Mouse (Mus musculus): ENCODE measurements around the gene Dnaja3. TPM values are rescaled to one million over a fixed set of nuclear protein-coding genes. Genes with fewer than 3 reads are reported as not detected.

The Dnaja3 gene
- total RNA-seq, 2 experiments from 2014 or later: 106 to 107 TPM

DNA sequence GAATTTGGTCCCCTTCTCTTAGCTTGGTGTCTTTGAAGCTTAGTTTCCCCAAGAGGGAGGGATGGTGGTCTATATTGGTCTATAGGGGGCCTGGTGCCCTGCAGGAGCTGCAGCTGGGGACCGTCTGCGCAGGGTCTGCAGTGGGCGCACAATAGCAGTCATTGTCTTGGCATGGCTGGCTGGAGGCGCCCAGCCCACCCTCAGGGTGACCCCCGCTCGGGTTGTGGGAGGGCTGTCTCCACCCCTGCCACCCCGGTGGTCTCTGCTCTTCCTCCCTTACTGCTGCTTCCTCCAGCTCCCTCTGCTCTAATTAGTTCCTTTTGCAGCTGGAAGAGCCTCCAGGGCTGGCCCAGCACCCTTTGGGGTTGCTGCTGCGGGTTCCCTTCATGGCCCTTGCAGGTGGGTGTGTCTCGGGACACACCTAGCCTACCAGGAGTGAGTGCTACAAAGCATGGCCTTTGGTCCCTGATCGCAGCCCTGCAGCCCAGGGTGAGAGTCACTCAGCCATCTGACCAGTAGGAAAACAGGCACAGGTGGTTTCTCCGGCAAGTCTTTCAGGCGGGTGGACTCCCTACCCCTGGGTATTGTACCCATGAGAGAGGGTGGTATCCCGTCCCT, 34.2 kb upstream of the Dnaja3 start:
- no peak for DNase-seq
- intact Hi-C loops (cut with DNase I): loop anchor here (5.0 kb wide), 1 partner anchor 288 kb away; no protein-coding TSS in a partner anchor

DNA sequence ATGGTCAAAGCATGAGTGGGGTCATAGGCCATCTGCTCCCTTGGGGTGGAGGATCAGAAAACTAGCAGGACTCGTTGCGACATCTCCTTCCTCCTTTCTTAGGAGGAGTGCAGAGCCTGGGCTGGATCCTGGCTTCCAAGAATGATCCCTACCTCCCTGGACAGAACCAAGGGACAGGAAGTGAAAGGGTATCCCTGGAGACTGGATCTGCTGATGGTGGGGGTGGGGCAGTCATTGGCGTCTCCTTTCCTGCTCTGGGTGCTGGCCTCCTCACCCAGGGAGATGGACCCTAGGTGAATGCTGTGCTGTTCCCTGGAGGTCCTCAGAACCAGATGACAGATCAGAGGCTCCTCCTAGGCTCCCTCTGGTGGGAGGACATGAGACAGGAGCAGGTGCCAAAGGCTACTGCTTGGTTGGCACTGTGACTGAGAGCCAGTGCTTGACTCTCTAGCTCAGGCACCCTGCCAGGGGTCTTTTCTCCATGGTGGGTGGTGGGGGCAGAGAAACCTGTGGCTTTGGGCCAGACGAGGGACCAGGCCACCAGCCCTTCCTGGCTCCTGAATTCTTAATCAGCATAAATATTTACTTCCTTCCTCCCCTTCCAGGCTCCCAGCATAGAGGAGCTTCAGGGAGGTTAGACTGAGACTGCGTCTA, 33.2 kb upstream of the Dnaja3 start:
- peak; percentile 77 to 80 for DNase-seq
- intact Hi-C loops (cut with DNase I): loop anchor here (1.0 to 5.0 kb wide), 3 partner anchors 13 to 289 kb away; no protein-coding TSS in a partner anchor

DNA sequence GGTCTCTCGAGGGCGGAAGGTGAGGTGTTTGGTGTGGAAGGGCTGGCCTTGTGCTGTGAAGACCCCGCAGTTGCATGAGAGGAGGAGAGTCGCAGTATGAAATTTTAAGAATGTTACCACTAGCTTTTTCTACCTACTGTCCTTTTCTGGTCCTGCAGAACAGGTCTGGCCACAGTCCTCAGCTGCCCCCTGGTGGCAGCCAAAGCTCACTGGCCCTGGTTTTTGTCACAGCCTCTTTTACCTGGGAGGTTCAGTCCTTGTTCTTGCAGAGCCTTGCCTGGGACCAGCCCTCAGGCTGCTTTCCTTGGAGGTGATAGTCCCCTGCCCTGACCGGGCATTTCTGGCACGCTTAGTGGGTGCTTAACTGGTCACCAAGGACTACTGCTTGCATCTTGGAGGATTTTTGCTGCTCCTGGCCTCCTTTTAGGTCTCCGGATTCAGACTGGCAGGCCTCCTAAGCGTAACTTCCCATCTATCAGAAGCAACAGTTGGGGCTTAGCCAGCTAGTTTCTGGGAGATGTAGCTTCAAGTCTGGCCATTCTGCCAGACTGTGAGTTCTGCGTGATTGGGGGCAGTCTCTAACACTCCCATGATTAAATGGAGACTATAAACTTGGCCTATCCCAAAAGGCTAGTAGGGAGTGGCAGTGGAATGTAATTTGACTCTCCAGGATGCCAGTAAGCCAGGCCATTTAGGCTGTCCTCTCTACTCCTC, 31.8 kb upstream of the Dnaja3 start:
- intact Hi-C loops (cut with DNase I): loop anchor here (1.0 to 5.0 kb wide), 5 partner anchors 15 to 291 kb away; no protein-coding TSS in a partner anchor

DNA sequence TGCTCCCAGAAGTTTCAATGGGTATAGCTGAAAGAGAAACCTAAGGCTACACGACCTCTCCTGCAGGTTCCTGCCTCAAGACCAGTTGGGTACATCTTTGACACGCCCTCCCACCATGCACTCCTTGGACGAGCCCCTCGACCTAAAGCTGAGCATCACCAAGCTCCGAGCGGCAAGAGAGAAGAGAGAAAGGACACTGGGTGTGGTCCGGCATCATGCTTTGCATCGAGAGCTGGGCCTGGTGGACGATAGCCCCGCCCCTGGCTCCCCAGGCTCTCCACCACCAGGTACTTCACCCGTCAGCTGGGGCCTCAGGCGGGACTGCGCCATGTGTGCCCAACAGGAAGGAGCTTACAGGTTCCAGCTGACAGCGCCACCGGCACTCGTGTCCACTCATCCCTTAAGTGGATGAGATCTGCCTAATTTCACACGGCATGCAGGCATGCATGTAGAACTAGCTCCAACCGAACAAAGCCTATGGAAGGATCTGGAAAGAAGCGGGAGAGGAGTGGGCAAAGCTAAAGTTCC, 31.2 kb upstream of the Dnaja3 start:
- intact Hi-C loops (cut with DNase I): loop anchor here (1.0 to 5.0 kb wide), 3 partner anchors 40 to 291 kb away; no protein-coding TSS in a partner anchor
- no peak for DNase-seq

More for the DNA sequence above, 31.8 kb upstream of the Dnaja3 start:
- peak; percentile 87 to 90 for DNase-seq

DNA sequence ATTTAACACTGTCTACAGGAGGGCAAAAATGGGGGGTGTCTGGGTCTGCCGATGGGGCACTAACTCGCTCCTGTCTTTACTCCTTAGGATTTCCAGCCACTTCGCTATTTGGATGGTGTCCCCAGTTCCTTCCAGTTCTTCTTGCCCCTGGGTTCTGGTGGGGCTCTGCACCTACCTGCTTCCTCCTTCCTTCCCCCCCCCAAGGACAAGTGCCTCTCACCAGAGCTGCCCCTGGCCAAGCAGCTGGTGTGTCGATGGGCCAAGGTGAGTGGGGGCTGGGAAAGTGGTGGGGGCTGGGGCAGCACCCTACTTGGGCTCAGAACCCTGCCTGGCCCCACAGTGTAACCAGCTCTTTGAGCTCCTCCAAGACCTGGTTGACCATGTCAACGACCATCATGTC, 28.6 kb upstream of the Dnaja3 start:
- no peak for DNase-seq
- intact Hi-C loops (cut with DNase I): no loop called here

DNA sequence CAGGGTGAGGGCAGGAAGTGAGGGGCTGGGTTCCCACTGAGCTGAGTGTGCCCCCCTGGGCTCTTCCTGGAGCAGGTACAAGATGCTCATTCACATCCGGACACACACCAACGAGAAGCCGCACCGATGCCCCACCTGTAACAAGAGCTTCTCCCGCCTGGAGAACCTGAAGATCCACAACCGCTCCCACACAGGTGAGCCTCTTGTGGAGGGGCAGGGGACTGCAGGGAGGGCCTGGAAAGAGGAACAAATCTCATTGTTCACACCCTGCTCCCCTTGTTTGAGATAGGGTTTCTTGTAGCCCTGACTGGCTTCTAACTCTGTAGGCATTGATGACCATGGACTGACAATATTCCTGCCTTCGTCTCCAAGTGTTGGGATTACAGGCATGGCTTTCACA, 28.1 kb upstream of the Dnaja3 start:
- no peak for DNase-seq

DNA sequence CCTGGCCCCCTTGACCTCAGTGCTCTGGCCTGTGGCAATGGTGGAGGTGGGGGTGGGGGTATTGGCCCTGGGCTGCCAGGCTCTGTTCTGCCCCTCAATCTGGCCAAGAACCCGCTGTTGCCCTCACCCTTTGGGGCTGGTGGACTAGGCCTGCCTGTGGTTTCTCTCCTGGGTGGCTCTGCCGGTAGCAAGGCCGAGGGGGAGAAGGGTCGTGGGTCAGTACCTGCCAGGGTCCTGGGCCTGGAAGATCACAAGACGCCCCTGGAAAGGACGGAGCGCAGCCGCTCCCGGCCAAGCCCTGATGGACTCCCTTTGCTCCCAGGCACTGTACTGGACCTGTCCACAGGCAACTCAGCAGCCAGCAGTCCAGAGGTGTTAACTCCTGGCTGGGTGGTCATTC, 26.1 kb upstream of the Dnaja3 start:
- no peak for DNase-seq

More for the DNA sequence above, 28.1 kb upstream of the Dnaja3 start:
- intact Hi-C loops (cut with DNase I): no loop called here

DNA sequence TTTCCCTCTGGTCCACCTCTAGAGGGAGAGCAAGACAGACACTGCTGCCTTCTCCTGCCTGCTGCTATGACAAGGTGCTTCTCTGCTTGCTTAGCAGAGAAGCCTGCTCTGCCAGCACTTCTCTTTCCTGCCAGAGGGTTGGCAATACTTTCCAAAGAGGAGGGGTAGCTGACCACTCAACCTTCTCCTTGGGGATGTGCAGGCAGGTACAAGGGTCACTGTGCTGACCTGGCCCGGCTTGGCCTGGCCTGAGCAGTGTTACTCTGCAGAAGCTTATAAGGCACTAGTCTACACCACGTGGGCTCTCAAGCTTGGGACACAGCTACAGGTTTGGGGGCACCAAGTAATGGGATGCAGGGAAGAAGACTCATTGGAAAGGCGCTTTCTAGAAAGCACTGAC, 25.1 kb upstream of the Dnaja3 start:
- no peak for DNase-seq
- intact Hi-C loops (cut with DNase I): no loop called here

More for the DNA sequence above, 26.1 kb upstream of the Dnaja3 start:
- intact Hi-C loops (cut with DNase I): no loop called here

DNA sequence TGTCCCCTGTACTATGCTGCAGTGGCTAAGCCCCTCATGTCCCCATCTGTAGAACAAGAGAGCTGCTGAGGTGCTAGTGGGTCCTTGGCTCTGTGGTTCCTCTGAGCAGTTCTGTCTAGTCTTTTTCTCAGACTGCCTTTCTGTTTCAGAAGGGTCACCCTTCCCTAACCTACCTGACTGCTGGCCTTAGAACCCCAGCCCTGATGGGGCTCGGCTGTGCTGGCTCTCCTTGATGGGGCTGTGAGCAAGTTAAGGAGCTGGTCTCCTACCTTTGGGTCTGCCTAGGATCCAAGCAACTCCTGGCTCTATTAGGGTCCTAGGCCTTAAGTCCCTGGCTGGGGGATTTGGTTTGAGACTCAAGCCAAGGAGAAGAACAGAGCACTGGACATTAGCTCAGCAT, 24.5 kb upstream of the Dnaja3 start:
- intact Hi-C loops (cut with DNase I): no loop called here
- no peak for DNase-seq

DNA sequence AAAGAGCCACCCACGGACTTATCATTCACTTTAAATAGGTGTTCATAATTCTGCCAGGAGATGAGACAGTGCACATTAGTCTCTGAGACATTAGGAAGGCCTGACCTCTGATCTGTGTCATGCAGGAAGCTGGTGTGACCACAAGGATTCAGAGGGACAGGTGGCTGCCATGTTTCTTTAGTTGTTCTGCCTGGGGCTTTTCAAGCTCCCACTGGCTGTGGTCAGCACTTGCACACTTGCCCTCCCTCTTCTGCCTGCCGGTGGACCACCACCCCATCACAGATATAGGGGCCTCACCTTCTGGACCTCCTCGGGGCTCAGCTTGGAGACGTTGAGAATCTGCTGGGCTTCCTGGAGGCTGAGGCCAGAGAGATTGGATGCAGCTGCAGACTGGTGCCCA, 23.0 kb upstream of the Dnaja3 start:
- intact Hi-C loops (cut with DNase I): no loop called here
- DNase-seq: no peak

DNA sequence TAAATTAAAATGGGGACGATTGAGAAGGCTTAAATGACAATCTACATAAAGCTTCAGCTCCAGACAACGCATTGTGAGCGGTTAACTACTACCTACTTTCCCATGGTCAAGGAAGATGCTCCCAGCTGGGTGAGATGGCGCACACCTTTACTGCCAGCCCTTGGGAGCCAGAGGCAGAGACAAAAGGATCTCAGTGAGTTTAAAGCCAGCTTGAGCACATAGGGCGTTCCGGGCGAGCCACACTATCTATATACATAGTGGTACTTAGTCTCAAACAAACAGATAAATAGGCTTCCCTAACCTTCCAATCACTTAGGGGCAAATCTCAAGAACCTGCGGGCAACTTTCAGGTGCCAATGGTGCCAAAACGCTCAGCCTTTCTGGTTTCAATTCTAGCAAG, 15.7 kb upstream of the Dnaja3 start:
- no peak for DNase-seq
- intact Hi-C loops (cut with DNase I): no loop called here

DNA sequence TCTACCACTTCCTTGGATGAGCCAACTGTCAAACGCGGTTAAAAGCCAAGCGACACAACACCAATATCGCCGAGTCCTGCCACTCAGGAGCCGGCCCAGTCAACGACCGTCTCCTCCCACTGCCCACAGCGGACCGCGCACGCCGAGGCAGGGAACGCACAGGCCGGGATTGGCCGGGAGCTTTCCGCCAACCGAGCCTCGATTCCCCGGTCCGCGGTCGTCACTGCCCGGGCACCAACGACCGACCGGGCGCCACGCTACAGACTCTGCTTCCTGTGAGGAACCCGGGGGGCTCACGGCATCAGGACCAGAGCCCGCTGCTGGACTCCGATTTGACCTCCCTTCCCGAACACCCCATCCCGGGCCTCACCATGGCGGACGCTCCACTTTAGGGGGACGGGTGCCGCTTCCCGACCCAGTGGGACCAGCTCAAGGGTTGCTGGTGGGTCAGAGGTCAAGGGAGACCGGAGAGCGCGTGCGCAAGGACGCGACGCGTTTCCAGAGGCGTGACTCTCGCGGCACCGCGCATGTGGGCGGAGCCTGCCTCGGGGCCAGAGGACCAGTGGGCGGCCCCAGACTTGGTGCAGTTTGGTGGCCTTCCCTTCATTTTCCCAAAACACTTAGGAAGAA, 15.2 kb upstream of the Dnaja3 start, which contains the start of gene Pam16:
Gene Pam16, minus strand, starts transcription at position 508 of the 630 bp plus-strand sequence.
- DNase-seq: peak; percentile 94 to 95
- intact Hi-C loops (cut with DNase I): no loop called here

DNA sequence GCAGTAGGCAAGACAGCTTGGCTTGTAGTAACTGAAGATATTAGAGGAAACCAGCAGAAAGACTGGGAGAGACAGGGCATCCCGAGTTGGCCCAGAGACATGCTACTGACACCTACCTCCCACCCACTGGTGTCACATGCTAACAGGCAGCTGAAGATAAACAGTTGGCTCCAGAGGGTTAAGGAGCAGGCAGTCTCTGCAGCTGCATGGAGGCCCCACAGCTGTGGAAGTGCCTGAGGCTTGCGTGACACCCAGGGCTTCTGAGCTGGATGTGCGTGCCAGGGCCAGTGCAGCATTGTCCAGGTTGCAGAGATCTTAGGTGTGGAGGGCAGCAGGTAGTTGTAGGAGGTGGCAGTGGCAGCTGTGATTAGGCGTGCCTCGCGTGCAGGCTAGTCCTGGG, 12.7 kb upstream of the Dnaja3 start:
- no peak for DNase-seq
- intact Hi-C loops (cut with DNase I): no loop called here

DNA sequence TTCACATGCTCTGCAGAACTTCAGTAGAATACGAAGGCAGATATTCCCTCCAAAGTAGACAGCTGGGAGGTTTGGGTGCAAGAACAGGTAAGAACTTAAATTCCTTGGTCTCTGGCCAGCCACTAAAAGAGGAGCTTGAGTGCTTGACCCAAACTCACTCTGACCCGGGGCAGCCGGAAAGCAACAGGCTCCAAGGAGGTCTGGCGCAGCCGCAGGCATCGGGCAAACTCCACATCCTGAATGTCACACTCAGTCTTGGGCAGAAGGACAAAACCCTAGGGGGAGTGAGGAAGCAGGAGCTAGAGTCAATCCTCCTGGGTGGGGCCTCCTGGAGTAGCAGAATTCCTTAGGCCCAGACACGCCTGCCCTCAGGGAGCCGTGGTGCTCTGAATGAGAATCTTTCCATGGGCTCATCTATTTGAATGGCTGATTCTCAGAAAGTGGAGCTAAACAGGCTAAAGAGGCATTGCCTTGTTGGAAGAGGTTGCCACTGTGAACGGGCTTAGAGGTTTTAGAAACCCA, 10.8 kb upstream of the Dnaja3 start:
- intact Hi-C loops (cut with DNase I): no loop called here
- no peak for DNase-seq

DNA sequence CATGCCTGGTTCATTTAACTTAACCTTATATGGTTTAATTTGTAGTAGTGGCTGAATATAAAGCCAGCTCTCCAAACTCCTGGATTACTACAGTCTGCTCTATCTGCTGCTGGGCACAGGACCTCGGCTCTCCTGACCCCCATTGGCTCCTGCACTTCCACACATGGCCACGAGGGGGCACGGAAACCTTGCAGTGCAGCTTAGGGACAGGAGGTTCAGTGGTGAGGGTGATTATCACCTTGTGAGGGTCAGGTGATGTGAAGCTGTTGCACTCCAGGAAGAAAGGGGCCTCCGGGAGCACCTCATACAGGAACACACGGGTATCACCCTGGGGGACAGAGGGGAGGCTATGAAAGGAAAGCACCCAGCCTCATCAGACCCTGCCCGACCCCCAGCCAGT, 9.8 kb upstream of the Dnaja3 start:
- peak; percentile 87 to 94 for DNase-seq
- intact Hi-C loops (cut with DNase I): loop anchor here (1.0 to 2.0 kb wide), 2 partner anchors 37 to 167 kb away; no protein-coding TSS in a partner anchor

DNA sequence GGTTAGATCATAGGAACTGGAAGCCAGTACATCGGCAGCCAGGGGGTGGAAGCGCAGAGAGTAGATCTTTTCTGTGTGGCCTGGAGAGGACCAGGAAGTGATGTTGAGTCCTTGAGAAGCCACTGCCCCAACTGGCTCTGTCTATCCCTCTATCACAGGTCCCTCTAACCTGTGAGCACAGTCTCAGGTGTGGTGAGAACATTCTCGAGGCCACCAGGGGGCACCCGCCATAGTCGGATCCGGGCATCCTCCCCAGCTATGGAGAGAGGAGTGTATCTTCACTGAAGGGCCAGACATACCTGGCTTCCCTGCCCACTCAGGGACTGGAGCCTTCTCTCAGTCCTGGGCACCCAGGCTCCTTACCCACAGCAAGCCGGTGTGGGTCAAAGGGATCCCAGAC, 7.7 kb upstream of the Dnaja3 start:
- intact Hi-C loops (cut with DNase I): no loop called here

DNA sequence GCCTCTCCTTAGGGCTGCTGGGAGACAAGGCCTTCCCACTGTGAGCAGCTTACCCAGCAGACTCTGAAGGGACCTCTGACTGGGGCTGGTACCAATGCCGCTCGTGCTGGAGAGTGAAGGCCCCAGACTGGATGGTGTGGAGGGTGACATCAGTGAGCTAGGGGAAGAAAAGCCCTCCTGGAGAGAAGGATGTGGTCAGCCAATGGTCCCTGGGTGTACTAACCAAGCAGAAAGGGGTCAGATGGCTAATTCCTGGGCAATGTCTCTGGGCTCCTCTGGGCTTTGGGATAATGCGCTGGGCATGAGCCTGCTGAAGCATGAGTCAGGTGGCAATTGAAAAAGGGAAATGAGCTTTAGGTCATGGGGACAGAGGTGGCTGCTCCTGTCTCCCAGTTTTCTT, 6.1 kb upstream of the Dnaja3 start:
- intact Hi-C loops (cut with DNase I): no loop called here
- no peak for DNase-seq

More for the DNA sequence above, 7.7 kb upstream of the Dnaja3 start:
- peak in 1 of 2 experiments; percentile 54 for DNase-seq

DNA sequence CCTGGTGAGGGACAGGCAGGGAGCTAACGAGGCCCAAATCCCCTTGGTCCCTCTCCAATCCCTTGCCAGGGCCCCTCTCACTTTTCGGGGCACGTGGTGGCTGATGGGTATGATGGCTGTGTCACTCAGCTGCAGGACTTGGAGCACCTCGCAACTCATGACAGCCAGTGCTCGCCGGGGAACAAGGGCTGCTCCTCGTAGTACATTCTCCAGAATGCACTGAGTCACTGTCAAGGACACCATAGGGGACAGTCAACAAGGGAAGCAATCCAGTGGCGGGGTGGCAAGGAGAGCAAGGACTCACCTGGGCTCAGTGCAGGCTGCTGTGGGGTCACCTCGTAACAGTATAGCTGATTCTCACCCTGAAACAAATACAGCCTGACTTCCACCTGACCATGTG, 5.1 kb upstream of the Dnaja3 start:
- no peak for DNase-seq
- intact Hi-C loops (cut with DNase I): no loop called here

DNA sequence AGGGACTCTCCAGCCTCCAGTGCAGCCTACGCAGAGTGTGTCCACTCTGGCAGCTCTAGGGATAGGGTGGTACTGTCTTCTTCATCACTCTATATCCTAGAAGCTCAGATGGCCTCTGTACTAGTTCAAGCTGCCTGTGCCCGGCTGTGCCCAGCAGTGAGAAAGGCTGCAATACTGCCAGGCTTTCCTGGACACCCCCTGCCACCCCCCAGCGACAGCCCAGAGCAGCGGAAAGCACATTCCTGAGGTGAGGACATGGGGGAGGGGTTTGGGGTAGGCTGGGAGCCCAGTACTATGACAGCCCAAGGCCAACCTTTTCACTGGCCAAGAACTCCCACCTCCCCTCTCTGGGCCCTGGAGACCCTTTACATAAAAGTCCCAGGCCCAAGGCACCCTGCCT, 4.0 kb upstream of the Dnaja3 start:
- no peak for DNase-seq
- intact Hi-C loops (cut with DNase I): no loop called here

DNA sequence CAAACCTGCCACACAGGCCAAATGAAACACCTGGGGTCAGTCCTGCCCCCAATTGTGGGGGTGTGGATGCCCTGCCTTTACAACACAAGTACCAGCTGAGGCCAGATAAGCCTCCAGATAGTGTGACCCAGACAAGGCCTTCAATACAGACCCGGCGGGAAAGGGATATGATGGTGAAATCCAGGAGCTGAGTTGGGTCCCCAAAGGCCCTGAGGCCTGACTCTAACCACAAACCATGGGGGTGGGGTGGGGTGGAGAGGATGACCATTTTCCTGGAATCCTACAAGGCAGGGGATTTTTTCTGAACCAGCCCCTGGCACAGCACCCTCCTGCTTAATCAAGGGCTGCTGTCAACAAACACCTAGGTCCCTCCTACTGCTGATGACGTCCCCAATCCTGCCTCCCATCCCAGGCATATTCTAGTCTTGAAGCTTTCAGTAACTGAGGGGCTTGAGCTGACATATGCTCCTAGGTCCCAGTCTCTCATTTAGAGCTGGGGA, 848 bp upstream of the Dnaja3 start:
- DNase-seq: no peak
- intact Hi-C loops (cut with DNase I): no loop called here
